Mouse (Mus musculus) adrenal gland, adult (tissue): ENCODE data around the gene Mbd3.
"Not testable (repeated sequence)": the region's sequence is repeated elsewhere in the genome, so short reads cannot be mapped to it uniquely, and the experiment has no call there.

ENCODE experiments used
- DNase-seq, 2 experiments: peaks; one replicate each; pipeline ENCODE4 v3.0.0; 2022 to 2023; ENCODE audit warnings: low spot score in 1 of 2; ENCODE audit not compliant: inconsistent age in 2 of 2

Gene Mbd3

DNA sequence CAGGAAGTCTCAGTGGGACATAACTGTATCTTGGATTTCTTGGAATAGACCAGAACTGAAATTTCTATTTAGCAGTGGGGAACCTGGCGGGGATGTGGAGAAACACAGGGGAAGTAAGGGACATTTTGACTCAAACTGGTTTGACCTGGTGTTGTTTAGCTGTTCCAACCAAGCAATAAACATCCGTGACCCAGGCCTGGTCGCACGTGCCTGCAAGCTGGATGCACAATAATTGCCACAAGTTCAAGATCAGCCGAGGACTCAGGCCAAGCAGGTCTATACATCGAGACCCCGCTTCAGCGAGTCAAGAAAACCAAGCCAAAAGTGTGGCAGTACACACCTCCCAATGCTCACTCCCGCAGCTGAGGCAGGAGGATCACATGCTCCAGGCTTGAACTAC is 27.4 kb downstream of the Mbd3 start:
- no peak for DNase-seq

DNA sequence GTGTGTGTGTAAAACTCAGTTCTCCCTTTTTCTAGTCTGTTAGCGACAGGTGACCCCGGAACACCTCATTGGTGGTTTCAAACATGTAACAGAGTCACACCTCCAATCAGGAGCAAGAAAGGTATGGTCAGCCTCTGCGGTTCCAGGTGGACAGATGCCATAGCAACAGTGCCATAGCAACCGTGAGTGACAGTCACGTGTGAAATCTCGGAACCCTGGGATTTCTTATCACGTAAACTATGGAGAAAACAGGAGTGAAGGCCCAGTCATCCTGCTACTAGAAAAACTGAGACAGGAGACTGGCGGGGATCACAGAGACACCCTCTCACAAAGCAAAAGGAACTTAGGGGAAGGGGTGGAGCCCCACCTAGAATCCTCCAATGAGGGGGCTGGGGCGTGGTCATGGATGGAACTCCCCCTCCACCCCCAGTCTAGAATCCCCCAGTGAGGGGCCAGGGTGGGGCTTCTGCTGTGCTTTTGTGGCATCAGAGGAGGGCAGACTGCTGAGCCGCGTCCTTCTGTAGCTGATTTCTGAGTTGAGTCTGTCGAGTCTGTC is 27.9 kb downstream of the Mbd3 start:
- DNase-seq: peak; percentile 30 to 69

DNA sequence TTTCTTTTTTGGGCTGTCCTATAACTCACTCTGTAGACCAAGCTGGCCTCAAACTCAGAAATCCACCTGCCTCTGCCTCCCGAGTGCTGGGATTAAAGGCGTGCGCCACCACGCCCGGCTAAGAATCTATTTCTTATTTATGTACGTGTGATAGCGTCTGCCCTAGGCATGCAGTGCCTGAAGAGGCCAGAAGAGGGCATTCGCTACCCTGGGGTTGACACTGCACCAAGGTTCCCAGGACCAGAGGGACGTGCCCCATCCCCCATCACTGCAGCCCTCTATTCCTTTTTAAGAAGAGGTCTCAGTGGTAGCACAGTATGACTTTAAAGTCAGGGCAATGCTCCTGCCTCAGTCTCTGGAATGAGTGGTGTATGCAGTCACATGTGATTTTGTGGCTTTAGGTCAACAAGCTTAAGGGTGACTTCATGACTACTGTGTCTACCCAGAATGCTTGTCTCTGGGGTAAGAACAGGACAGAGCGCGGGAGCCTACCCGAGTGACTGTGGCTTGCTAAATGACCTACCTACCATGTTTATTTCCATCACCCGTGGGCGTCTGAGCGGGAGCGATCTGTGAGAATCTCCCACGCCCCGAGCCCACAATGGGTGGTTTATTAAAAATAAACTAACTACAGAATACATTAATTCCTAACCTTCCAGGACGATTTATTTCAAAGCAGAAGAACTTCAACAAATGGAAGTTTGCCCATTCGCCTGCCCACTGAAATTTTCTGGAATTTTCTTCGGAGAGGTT is 29.2 kb downstream of the Mbd3 start:
- DNase-seq: peak; percentile 29 to 43

DNA sequence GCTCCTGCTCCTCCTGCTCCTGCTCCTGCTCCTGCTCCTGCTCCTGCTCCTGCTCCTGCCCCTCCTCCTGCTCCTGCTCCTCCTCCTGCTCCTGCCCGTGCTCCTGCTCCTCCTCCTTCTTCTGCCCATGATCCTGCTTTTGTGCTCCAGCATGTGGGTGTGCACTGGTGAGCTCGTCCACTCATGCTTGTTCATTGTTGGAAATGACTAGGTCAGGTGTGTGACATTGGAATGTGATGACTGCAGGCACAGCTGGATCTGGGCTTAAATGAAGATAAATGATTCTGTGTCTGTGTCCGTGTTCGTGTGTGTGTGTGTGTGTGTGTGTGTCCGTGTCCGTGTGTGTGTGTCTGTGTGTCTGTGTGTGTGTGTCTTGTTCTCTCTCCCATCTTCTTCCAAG is 31.0 kb downstream of the Mbd3 start:
- DNase-seq: peak in 1 of 2 experiments; percentile 33

DNA sequence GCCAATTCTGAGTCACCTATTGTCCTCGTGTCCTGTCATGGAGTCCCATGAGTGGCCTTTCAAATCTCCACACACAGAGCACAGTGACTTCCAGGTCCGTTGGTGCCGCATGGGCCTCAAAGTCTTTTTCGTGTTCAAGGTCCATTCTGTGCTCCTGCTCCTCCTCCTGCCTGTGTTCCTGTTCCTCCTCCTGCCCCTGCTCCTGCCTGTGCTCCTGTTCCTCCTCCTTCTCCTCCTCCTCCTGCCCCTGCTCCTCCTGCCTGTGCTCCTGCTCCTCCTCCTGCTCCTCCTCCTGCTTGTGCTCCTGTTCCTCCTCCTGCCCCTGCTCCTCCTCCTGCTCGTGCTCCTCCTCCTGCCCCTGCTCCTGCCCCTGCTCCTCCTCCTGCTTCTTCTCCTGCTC is 31.4 kb downstream of the Mbd3 start:
- DNase-seq: no peak

DNA sequence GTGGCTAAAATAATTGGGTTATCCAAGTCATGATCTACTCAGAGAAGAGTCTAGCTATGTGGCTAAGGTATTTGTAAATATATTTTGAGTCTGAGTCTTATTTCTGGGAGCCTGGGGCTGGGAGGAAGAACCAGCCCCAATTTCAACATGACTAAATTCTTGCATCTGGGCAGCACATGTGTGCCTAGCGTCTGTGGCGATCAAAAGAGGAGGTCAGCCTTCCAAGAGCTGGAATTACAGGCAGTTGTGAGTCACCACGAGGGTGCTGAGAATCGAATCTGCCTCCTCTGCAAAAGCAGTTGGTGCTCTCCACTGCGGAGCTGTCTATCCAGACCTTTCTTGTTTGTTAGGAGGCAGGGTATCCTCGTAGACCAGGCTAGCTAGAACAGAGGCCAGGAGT is 33.6 kb downstream of the Mbd3 start:
- DNase-seq: no peak

DNA sequence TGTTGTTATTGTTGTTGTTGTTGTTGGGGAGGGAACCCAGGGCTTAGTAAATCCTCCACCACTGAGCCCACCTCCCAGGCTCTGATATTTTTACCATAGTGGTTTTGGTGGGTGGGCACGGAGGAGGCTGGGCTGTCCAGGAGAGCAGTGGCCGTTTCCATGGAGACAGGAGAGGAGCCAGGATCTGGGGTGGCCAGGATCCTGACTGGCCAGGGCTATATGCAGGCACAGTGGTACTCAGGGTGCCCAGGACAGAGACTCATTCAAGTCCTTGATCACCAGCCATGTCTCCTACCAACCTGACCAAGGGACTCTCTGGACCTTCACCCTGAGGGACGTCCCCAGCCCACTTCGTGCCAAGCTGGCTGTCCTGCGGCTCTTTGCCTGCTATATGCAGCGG is 35.6 kb downstream of the Mbd3 start:
- DNase-seq: no peak

DNA sequence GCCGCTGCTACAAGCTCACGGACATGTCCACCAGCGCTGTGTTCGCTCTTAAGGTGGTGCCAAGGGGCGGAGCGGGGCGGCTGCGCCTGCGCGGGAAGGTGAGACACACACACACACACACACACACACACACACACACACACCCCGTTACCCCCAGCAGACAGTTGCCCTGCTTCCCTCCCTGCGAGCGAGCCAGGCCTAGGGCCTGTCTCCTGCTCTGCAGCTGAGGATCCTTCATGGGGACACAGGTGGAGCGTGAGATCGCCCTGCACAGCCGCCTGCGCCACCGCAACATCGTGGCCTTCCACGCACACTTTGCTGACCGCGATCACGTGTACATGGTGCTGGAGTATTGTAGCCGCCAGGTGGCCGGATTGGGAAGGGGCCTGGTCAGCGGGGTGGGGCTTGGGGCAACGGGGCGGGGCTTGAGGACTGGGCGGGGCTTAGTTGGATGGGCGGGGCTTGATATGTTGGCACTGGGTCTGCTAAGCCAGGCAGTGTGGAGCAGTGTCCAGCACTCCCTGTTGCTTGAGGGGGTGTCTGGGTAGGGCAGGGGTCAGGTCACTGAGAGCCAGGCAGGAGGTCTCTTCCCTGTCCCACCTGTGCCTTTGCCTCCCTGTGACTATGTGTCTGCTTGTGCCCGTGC is 41.2 kb downstream of the Mbd3 start:
- peak in 1 of 2 experiments; percentile 58 for DNase-seq

DNA sequence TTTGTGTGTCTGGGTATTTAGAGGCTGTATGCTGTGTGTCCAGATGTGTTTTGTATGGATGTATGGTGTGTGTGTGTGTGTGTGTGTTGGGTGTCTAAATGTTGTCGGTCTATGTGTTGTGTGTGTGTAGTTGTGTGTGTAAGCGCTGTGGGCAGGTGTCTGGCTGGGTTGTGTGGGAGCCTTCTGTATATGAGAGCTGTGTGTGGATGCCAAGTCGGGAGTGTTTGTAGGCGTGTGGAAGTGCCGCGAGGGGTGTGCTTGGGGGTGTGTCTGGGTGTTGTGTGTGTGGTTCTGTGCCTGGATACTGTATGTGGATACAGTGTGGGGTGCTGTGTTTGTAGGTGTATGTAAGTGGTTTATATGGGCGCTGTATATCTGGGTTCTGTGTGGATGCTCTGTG is 42.0 kb downstream of the Mbd3 start:
- no peak for DNase-seq

DNA sequence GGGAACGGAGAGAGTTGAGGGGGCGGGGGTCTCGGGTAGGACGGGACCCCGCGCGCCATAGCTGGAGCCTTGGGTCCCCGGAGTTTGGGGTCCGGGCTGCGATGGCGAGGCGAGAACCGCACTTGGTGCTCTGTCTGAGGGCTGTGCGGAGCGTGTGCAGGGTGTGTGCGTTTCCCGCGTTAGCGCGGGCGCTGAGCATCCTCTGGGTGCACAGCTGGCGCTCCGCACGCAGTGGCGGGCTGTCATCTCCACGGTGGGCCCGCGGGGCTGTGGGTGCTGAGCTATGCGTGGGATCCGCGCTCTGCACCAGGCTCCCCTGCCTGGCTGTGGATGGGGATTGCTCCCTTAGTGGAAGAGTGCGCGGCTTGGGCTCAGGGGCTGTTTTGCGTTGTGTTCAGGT is 42.6 kb downstream of the Mbd3 start:
- DNase-seq: no peak

DNA sequence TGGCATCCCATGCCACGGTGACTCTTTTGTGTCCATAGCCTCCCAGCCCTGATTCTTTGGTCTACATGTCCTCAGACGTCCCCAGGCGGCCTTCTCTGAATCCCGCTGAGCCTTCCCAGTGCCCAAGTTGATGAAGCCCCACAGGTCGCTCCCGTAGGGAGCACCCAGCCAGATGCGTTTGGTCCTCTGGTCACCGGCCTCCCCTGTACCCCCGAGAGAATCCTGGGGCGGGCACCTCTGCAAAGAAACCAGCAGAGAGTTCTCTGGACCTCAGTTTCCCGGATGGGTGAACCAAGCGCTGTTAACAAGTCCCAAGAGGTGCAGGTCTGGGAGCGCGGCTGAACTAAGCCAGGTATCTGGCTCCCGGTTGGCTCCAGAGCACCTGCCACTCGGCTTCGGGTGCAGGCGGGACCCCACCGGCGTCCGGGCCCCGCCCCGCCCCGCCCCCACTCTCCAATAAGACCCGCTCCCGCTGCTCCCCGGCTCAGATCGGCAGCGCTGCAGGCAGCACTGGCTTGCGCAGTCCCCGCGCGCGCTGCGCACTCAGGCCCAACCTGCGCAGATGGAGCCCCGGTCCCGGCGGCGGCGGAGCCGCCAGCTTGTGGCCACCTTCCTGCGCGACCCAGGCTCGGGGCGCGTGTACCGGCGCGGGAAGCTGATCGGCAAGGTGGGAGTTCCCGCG is 43.2 kb downstream of the Mbd3 start, which contains the start of gene Plk5:
Gene Plk5 (plus strand): TSS at position 459 of the 682 bp plus-strand sequence.
- DNase-seq: no peak

DNA sequence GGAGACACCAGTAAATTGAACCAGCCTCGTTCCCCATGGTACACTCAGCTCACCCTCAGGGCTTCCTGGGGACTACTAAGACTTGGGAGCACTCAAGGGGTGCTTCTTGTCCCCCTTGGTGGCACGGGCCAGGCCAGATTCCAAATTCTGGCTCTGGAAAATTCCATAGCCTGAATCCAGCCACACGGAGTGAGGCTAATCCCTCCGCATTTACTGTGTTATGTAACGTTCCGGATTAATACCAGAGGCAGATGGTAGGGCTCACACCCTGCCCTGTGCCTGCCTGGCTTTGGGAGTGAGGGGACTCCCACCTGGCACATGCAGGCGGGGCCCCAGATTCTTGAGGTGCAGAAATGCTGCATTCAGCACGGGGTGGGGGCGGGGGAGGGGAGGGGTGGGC is 43.9 kb downstream of the Mbd3 start:
- no peak for DNase-seq

DNA sequence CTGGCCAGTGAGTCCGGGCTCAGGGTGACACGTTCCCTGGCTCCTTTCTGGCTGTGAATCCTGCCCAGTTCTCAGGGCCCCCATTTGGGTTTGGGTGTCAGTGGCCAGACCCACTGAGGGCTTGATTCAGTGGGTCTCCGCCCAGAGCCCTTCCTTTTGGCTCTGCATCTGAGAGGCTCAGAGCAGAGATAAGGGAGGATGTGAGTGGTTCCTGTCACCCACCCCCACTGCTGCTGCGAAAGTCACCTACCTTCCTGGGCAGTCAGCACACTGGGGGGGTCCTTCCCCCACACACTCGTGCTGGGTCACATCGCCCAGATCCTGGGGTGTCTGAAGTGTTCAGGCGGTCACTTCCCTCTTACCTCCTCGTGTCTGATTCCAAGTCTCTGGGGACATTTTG is 46.6 kb downstream of the Mbd3 start:
- no peak for DNase-seq

DNA sequence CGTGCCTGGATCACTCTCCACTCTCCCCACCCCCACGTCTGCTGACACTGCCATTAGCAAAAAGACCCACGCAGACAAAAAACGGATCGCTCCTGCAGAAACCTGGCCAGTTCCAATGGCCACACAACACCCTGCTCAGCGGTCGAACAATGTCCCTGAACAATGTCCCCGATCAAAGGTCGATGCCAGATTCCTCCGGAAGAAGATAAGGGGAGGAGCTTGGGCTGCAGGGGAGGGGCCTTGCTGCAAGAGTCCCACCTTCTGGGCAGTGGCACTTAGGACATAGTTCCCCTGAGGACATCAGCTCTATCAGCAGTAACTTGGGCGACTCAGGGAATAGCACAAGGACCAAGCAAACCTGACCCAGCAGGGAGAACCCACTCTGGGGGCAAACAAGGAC is 47.5 kb downstream of the Mbd3 start:
- no peak for DNase-seq

DNA sequence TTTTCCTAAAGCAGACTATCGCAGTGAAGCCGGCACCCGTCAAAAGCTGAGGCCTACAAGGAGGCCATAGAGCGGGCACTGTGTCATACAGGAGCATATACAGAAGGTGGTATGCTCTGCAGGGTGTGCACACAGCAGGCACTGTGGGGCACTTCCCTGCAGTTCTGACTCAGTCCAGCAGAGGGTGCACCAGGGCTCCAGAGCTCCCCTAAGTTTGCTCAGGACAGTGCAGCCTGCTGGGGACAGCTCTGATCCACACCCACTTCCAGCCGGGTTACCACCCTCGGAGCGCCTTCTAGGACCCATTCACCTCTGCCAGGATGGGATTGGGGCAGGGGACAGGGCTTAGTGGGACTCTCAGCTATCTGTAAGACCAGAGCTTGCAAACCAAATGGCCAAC is 49.1 kb downstream of the Mbd3 start:
- peak; percentile 83 to 96 for DNase-seq

DNA sequence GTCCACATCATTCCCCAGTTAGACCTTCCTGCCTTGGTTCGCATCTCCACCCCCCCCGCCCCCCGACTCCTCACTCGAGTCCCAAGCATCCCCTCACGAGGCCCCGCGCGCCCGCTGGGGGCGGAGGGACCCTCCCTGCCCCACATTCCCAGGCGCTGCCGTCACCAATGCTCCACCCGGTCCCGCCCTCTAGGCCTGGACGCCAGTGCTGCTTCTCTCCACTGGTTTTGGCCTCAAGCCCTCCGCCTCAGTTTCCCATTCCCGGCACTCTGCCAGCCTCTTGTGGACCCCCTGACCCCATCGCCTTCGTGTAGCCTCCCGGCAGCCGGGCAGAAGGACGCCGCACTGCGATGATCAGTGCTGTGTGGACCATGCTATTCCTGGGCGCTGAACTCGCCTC is 50.4 kb downstream of the Mbd3 start:
- DNase-seq: no peak

DNA sequence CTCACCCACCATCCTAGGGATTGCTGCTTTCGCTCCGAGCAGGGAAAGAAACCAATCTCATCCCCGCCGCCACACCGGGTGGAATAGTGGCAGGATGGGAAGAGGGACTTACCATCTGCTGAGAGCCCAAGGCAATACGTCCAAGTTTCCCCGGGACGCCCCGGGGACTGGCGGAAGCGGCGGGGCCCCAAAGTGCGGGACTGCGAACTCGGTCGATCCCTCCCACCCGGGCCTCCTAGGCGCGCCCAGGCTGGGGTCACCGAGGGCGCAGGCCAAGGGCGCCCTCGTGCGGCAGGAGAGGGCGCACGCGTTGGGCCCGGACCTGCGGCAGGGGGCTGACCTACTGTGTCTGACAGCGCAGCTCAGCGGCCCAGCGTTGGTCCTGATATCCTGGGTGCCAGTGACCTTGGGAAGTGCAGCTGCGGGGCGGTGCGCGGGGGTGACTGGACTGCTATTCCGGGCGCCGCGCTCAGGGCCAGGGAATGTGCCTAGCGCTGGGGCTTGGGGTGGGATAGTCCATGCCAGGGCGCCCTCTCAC is 51.0 kb downstream of the Mbd3 start, which contains the start of gene Adamtsl5:
Gene Adamtsl5 (minus strand): TSS at position 169 of the 538 bp plus-strand sequence.
- peak; percentile 62 to 75 for DNase-seq

DNA sequence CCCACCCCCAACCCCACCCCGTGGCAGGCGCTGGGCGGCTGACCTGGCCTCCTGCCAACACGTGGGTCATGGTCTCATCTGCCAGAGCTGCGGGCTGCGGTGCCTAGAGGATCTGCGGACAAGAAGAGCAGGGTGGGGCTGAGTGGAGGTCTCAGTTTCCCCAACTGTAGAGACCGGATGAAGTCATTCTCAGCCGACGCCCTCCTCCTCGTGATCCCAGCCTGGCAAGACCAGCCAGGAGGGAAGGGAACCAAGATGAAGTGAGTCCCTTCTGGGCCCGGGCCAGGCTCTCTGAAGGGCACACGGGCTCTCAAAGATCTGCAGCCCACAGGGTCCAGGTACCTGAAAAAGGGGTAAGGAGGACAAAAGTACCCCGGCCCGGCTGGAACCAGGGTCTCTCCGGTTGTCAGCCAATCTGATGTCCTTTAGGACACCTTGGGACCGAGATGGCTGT is 51.8 kb downstream of the Mbd3 start:
- peak in 1 of 2 experiments; percentile 51 for DNase-seq

DNA sequence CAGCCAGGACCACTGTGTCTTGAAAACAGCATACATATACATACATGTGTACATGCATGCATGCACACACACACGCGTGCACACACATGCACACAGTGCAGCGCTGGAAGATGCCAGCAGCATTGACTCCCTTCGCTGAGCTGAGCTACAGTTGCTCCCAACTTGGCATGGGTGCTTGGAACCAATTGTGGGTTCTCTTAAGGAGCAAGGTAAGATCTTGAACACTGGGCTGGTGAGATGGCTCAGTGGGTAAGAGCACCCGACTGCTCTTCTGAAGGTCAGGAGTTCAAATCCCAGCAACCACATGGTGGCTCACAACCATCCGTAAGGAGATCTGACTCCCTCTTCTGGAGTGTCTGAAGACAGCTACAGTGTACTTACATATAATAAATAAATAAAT is 53.4 kb downstream of the Mbd3 start:
- DNase-seq: not testable (repeated sequence)

DNA sequence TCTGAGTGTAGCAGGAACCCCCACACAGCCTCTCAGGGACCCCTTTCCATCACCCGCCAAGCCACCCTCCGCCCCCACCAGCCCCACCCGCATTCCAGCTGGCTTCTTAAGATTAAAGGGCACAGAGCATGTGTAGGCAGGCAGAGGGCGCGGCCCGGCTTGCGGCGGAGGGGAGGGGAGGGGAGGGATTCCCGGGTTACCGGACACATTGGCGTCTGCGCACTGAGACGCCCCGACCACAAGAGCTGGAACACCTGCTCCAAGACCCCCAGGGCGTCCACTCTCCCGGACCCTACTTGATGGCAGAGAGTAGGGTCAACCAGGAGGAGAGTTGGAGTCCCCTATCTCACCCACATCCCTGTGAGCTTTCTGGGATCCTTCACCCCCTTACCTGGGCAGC is 54.2 kb downstream of the Mbd3 start:
- DNase-seq: no peak

DNA sequence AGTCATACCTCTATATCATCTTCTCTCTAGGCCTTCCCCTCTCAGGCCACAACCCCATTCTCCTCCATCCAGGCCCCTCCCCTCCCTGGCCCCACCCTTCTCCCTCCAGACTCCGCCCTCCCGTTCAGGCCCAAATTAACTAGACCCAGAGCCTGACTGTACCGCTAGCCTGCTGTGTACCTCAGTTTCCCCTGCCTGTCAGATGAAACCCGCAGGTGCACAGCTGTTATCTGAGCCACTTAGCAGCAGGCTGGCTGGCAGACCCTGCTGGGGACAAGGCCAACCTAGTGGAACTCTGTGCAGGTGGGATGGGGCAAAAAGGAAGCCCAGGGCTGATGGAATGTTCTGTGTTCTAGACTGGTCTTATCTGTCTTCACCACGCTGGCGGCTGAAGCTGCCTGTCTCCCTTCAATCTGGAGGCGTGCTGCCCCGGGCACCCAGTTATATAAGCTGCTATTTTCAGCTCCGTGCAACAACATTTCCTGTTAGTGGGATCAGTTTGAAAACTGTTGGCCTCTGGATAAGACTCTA is 55.2 kb downstream of the Mbd3 start:
- peak; percentile 37 to 50 for DNase-seq
